Mouse (Mus musculus) Patski (cell line): ENCODE measurements around the gene Zkscan2. TPM values are rescaled to one million over a fixed set of nuclear protein-coding genes. Genes with fewer than 3 reads are reported as not detected.

Experiments
- ATAC-seq: fragments of 100-300 bp; one replicate; pipeline ENCODE4 v1.8.0; 2021
- CTCF ChIA-PET: fragments of 350-600 bp; sonication (Branson Sonifier 250); formaldehyde crosslinking; loops from one replicate; lab custom pipeline; 2022; ENCODE audit warnings: inconsistent platforms; lab: Charles Lee
- POLR2A ChIA-PET: fragments of 350-600 bp; sonication (Branson Sonifier 250); formaldehyde crosslinking; loops from one replicate; lab custom pipeline; 2022; ENCODE audit warnings: antibody characterized with exemption, inconsistent platforms; lab: Charles Lee
- DNase-seq: peaks from one replicate; pipeline ENCODE4 v3.0.0-alpha.2; 2011; ENCODE audit warnings: low read depth, low spot score
- H3K27me3 ChIP-seq: fragments of 371-371 bp; one replicate; pipeline ENCODE4 v1.5.1; 2021
- CTCF ChIP-seq: fragments of 100-300 bp; IDR thresholded peaks from one replicate; pipeline ENCODE4 v1.5.1; 2021
- in situ Hi-C: fragments of 300-500 bp; cut with MboI; formaldehyde crosslinking; loops from 3 replicates; pipeline ENCODE4 v1.11.1; 2018; ENCODE audit warnings: low pct_unique_long_range_greater_than_20kb, mixed read lengths
- polyA plus RNA-seq: library from polyadenylated mRNA; unstranded; gene quantifications from one replicate; pipeline ENCODE4 v1.2.3, GENCODE M21; 2021

Gene Zkscan2
- polyA plus RNA-seq, 1 experiment from 2014 or later: 4.4 TPM

- POLR2A ChIA-PET: no interaction called here
- no peak for TF ChIP-seq CTCF
- in situ Hi-C loops: no loop called here
- no peaks in the 10 kb centered on the region for H3K27me3 ChIP-seq
- CTCF ChIA-PET: no interaction called here
- no peak for DNase-seq
- no peak for ATAC-seq
Observed at GRCm38 (mm10) chr7:123448794-123449193, 51.5 kb downstream of the Zkscan2 start.

GRCm38 (mm10) chr7:123442079-123442478 is 58.2 kb downstream of the Zkscan2 start:
- in situ Hi-C loops: no loop called here
- ATAC-seq: peak; percentile 62
- ChIA-PET CTCF (no interaction called here), POLR2A (no interaction called here)
- DNase-seq: no peak
- peaks cover 3% of the 10 kb centered on the region for H3K27me3 ChIP-seq
- TF ChIP-seq CTCF: no peak

DNA sequence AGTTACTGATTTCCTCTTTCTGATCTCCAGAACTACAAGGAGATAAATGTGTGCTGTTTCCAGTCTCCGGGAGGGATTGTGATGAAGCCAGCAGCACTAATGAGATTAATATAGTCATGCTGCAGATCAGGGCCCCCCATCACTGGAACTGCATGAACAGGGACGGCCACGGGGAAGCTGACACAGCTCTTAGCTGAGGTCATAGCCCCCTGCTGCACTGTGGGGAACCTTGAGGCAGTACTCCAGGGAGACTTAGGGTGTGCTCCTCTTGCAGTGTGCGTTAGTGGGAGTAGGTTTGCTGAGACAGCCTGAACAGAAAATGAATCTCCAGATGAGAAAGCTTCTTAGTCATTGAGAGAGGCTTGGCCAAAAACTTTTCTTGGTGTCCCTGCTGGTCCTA is 69.0 kb downstream of the Zkscan2 start:
- ChIA-PET CTCF (interaction anchor here (0.9 kb wide), 1 partner anchor 20 kb away, joined by 3 read pairs; no protein-coding TSS in a partner anchor), POLR2A (no interaction called here)
- H3K27me3 ChIP-seq: no peaks in the 10 kb centered on the region
- no peak for DNase-seq
- no peak for ATAC-seq
- in situ Hi-C loops: no loop called here
- TF ChIP-seq CTCF: no peak

DNA sequence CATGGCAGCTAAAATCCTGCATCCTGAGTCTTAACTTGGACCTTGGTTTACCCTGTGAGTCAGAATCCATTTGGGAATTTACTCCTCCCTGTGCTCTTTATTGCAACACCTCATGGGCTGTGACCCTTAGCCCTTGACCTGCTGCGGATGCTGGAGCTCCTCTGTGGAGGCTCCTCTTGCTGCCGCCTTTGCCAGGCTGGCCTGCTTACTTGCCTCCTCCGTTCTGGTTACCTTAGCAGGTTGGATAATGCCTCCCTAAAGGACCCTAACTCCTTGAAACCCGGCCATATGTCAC is 69.9 kb downstream of the Zkscan2 start:
- ChIA-PET CTCF (interaction anchor here (0.9 to 1.1 kb wide), 2 partner anchors 21 to 36 kb away, joined by 3 read pairs; no protein-coding TSS in a partner anchor), POLR2A (no interaction called here)
- ATAC-seq (no peak), DNase-seq (no peak)
- in situ Hi-C loops: no loop called here
- TF ChIP-seq CTCF: no peak
- no peaks in the 10 kb centered on the region for H3K27me3 ChIP-seq

- ATAC-seq (peak; percentile 60), DNase-seq (no peak)
- in situ Hi-C loops: no loop called here
- H3K27me3 ChIP-seq: no peaks in the 10 kb centered on the region
- TF ChIP-seq CTCF: no peak
- ChIA-PET CTCF (interaction anchor here (0.9 to 1.2 kb wide), 3 partner anchors 22 to 37 kb away, joined by 3 read pairs; no protein-coding TSS in a partner anchor), POLR2A (no interaction called here)
Observed at GRCm38 (mm10) chr7:123429624-123430410, 70.4 kb downstream of the Zkscan2 start.

Other genes starting within 250 kb of the Zkscan2 start
- gene Lcmt1, start 130.7 kb downstream of the Zkscan2 start, polyA plus RNA-seq: 40.4 TPM
- 27.4 TPM for gene Arhgap17, start 130.5 kb downstream of the Zkscan2 start, polyA plus RNA-seq
- gene Aqp8, start 38.2 kb downstream of the Zkscan2 start, polyA plus RNA-seq: not detected